Mouse (Mus musculus): ENCODE results near the gene Krt6a.
A peak's percentile ranks its signal among the peaks of the same experiment; 100 is the strongest.
"Not testable (repeated sequence)": the region's sequence is repeated elsewhere in the genome, so short reads cannot be mapped to it uniquely, and the experiment has no call there.

Gene Krt6a

GRCm38 (mm10) chr15:101694207-101694606 lies at the start of gene Krt6a:
TSS of gene Krt6a (minus strand) at chr15:101694307.
- no peak for DNase-seq (ENCODE audit: low spot score)

- no peak for DNase-seq (ENCODE audit: low spot score)
Observed at GRCm38 (mm10) chr15:101742711-101743110, 48.6 kb upstream of the Krt6a start, which contains the start of gene Krt71. TSS of gene Krt71 (minus strand) at chr15:101743109.

- DNase-seq (ENCODE audit: low spot score): peak; percentile 62
Observed at GRCm38 (mm10) chr15:101737786-101738185, 43.7 kb upstream of the Krt6a start.

- no peak for DNase-seq (ENCODE audit: low spot score)
Observed at GRCm38 (mm10) chr15:101730653-101731052, 36.5 kb upstream of the Krt6a start.

- no peak for DNase-seq (ENCODE audit: low spot score)
Observed at GRCm38 (mm10) chr15:101724686-101725085, 30.6 kb upstream of the Krt6a start.

- no peak for DNase-seq (ENCODE audit: low spot score)
Observed at GRCm38 (mm10) chr15:101715831-101716230, 21.7 kb upstream of the Krt6a start.

GRCm38 (mm10) chr15:101714356-101714755 lies 20.2 kb upstream of the Krt6a start:
- DNase-seq (ENCODE audit: low spot score): no peak

- no peak for DNase-seq (ENCODE audit: low spot score)
Observed at GRCm38 (mm10) chr15:101713731-101714130, 19.6 kb upstream of the Krt6a start.

- no peak for DNase-seq (ENCODE audit: low spot score)
Observed at GRCm38 (mm10) chr15:101712720-101713119, 18.6 kb upstream of the Krt6a start, which contains the start of gene Krt5. TSS of gene Krt5 (minus strand) at chr15:101712898.

- DNase-seq (ENCODE audit: low spot score): peak; percentile 8
Observed at GRCm38 (mm10) chr15:101708683-101709082, 14.6 kb upstream of the Krt6a start.

GRCm38 (mm10) chr15:101707454-101707853 lies 13.3 kb upstream of the Krt6a start:
- no peak for DNase-seq (ENCODE audit: low spot score)

- DNase-seq (ENCODE audit: low spot score): peak; percentile 76
Observed at GRCm38 (mm10) chr15:101704066-101704465, 10.0 kb upstream of the Krt6a start.

- peak; percentile 13 for DNase-seq (ENCODE audit: low spot score)
Observed at GRCm38 (mm10) chr15:101702380-101702779, 8.3 kb upstream of the Krt6a start.

- no peak for DNase-seq (ENCODE audit: low spot score)
Observed at GRCm38 (mm10) chr15:101699866-101700265, 5.8 kb upstream of the Krt6a start.

- no peak for DNase-seq (ENCODE audit: low spot score)
Observed at GRCm38 (mm10) chr15:101699192-101699591, 5.1 kb upstream of the Krt6a start.

GRCm38 (mm10) chr15:101697326-101698188 lies 3.5 kb upstream of the Krt6a start:
- peak; percentile 8 for DNase-seq (ENCODE audit: low spot score)

- not testable (repeated sequence) for DNase-seq (ENCODE audit: low spot score)
Observed at GRCm38 (mm10) chr15:101690460-101690859, 3.6 kb downstream of the Krt6a start.

GRCm38 (mm10) chr15:101688161-101688560 lies 5.9 kb downstream of the Krt6a start:
- no peak for DNase-seq (ENCODE audit: low spot score)

GRCm38 (mm10) chr15:101680187-101680586 lies 13.9 kb downstream of the Krt6a start, which contains the start of gene Krt6b:
TSS of gene Krt6b (minus strand) at chr15:101680287.
- no peak for DNase-seq (ENCODE audit: low spot score)

- DNase-seq (ENCODE audit: low spot score): no peak
Observed at GRCm38 (mm10) chr15:101675978-101676377, 18.1 kb downstream of the Krt6a start.

GRCm38 (mm10) chr15:101652736-101653265 lies 41.3 kb downstream of the Krt6a start:
- DNase-seq (ENCODE audit: low spot score): no peak

GRCm38 (mm10) chr15:101647280-101647679 lies 46.8 kb downstream of the Krt6a start, which contains the start of gene Gm5478:
TSS of gene Gm5478 (minus strand) at chr15:101647380.
- DNase-seq (ENCODE audit: low spot score): no peak
